Mouse (Mus musculus): ENCODE data around the gene Pafah1b2. TPM values are rescaled to one million over a fixed set of nuclear protein-coding genes. Genes with fewer than 3 reads are reported as not detected.
A peak's percentile ranks its signal among the peaks of the same experiment; 100 is the strongest.

Pafah1b2 gene
- polyA plus RNA-seq, 1 experiment from 2014 or later: 224 TPM

DNA sequence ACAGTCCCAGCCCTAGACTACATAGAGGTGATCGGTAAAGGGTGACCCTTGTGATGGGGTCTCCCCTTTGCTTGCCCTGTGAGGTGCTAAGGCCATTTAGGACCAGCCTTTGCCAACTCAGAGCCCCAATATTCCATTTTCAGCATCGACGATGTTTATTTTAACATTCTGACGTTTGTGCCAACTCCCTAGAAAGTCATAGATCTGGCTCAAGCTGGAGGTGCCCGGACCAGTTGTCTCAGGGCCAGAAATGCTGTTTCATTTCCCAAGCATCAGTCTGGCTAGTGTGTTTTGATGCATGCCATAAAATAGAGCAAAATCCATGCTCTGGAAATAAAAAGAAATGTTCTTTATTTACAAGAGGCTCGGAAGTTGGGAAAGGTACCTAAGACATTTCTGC is 5.8 kb upstream of the Pafah1b2 start:
- ATAC-seq (ENCODE audit: insufficient number of reproducible peaks, low FRiP score, low TSS enrichment, low read depth) (no peak), DNase-seq (ENCODE audit: low spot score) (no peak)
- WGBS: 93% methylated on average over 6 of the region's 6 CpGs
- Histone ChIP-seq H3K9ac (ENCODE audit: low read length) (no peak overlapping the region), H3K4me2 (ENCODE audit: low read depth, severe bottlenecking) (no peak overlapping the region), H3K9me3 (ENCODE audit: control insufficient read depth, low read length) (no peaks in the 10 kb centered on the region), H3K27me3 (ENCODE audit: control insufficient read depth, insufficient read depth, low read length) (no peaks in the 10 kb centered on the region), H3K4me1 (ENCODE audit: control insufficient read depth, insufficient read depth, low read length) (peaks cover 20% of the 10 kb centered on the region), H3K36me3 (ENCODE audit: control insufficient read depth, insufficient read depth, low read length) (peaks cover 2% of the 10 kb centered on the region), H3K27ac (replicated peaks; ENCODE audit: low read depth, low read length) (no peak overlapping the region), H3K4me3 (ENCODE audit: low read depth, low read length) (no peak overlapping the region)

DNA sequence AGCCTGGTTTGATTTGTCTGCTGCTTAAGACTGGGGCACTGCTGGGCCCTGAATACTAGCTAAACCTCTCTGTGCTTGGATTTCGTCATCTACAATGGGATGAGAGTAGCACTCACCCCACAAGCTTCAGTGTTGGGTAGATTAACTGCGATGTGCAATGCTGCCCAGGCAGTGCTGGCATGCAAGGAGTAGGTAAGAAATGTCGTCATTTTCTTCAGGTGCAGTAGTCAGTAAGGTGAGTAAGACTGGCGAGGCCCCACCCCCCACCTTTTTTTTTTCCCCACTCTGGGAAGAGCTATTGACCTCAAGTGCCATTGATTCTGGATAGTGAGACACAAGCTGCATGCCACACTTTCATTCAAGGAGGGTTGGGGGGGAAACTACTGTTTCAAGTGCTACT is 3.9 kb upstream of the Pafah1b2 start:
- Histone ChIP-seq H3K27me3 (ENCODE audit: control insufficient read depth, insufficient read depth, low read length) (no peaks in the 10 kb centered on the region), H3K36me3 (ENCODE audit: control insufficient read depth, insufficient read depth, low read length) (peaks cover 2% of the 10 kb centered on the region), H3K4me2 (ENCODE audit: low read depth, severe bottlenecking) (no peak overlapping the region), H3K9ac (ENCODE audit: low read length) (no peak overlapping the region), H3K27ac (replicated peaks; ENCODE audit: low read depth, low read length) (no peak overlapping the region), H3K4me3 (ENCODE audit: low read depth, low read length) (no peak overlapping the region), H3K9me3 (ENCODE audit: control insufficient read depth, low read length) (no peaks in the 10 kb centered on the region), H3K4me1 (ENCODE audit: control insufficient read depth, insufficient read depth, low read length) (peaks cover 26% of the 10 kb centered on the region)
- whole genome bisulfite sequencing: 66% methylated on average over 4 of the region's 4 CpGs
- ATAC-seq (ENCODE audit: insufficient number of reproducible peaks, low FRiP score, low TSS enrichment, low read depth): no peak
- no peak for DNase-seq (ENCODE audit: low spot score)

DNA sequence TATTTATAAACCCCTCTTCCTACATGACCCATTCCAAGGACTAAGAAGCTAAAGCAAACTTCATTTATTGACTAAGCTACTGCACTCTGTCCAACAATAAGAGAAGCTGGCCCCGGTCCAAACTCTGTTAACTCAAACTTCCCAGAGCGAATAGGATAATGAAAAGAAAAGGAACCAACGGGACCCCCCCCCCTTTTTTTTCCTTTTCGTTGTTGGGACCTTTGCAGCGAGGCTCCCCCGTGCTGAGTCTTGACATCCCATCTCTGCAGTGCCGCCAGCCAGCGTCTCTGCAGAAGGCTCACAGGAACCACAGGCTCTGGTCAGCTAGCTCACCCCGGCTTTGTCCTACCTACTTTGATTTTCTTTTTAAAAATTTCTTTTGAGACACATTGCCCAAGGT is 3.3 kb upstream of the Pafah1b2 start:
- Histone ChIP-seq H3K27ac (replicated peaks; ENCODE audit: low read depth, low read length) (no peak overlapping the region), H3K4me2 (ENCODE audit: low read depth, severe bottlenecking) (no peak overlapping the region), H3K9ac (ENCODE audit: low read length) (no peak overlapping the region), H3K9me3 (ENCODE audit: control insufficient read depth, low read length) (no peaks in the 10 kb centered on the region), H3K4me3 (ENCODE audit: low read depth, low read length) (no peak overlapping the region), H3K4me1 (ENCODE audit: control insufficient read depth, insufficient read depth, low read length) (peaks cover 26% of the 10 kb centered on the region), H3K36me3 (ENCODE audit: control insufficient read depth, insufficient read depth, low read length) (peaks cover 2% of the 10 kb centered on the region; the same call in 1 of the 2 replicates), H3K27me3 (ENCODE audit: control insufficient read depth, insufficient read depth, low read length) (no peaks in the 10 kb centered on the region)
- ATAC-seq (ENCODE audit: insufficient number of reproducible peaks, low FRiP score, low TSS enrichment, low read depth) (no peak), DNase-seq (ENCODE audit: low spot score) (no peak)
- WGBS: 63% methylated on average over 9 of the region's 9 CpGs

DNA sequence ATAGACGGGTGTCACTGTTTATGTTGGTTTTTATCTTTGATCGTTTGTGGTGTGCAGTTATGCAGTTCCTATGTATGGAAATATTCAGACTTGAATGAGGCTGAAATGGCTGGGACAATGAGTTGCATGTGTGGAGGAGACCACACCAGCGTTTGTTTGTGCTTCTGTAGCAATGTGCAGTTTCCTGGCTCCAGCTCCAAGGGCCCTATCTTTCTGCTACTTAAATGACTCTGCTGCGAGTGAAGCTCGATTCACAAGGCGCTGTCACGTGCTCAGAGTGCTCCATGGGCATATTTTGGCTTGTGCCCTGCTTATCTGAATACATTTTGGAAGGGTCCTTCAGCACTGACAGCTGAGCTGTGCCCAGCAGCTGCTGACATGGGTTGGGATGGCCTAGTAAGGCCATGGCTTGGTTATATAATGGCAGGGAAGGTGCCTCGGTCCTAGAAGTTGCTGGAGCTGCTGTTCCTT is 2.6 kb upstream of the Pafah1b2 start:
- Histone ChIP-seq H3K9me3 (ENCODE audit: control insufficient read depth, low read length) (no peaks in the 10 kb centered on the region), H3K27ac (replicated peaks; ENCODE audit: low read depth, low read length) (no peak overlapping the region), H3K27me3 (ENCODE audit: control insufficient read depth, insufficient read depth, low read length) (no peaks in the 10 kb centered on the region), H3K9ac (ENCODE audit: low read length) (no peak overlapping the region), H3K4me2 (ENCODE audit: low read depth, severe bottlenecking) (peak overlapping the region; percentile 12; the same call in 1 of the 2 replicates), H3K36me3 (ENCODE audit: control insufficient read depth, insufficient read depth, low read length) (peaks cover 2% of the 10 kb centered on the region; the same call in 1 of the 2 replicates), H3K4me1 (ENCODE audit: control insufficient read depth, insufficient read depth, low read length) (peaks cover 26% of the 10 kb centered on the region), H3K4me3 (ENCODE audit: low read depth, low read length) (no peak overlapping the region)
- DNase-seq (ENCODE audit: low spot score): no peak
- ATAC-seq (ENCODE audit: insufficient number of reproducible peaks, low FRiP score, low TSS enrichment, low read depth): no peak
- 42% methylated on average over 8 of the region's 8 CpGs for WGBS

DNA sequence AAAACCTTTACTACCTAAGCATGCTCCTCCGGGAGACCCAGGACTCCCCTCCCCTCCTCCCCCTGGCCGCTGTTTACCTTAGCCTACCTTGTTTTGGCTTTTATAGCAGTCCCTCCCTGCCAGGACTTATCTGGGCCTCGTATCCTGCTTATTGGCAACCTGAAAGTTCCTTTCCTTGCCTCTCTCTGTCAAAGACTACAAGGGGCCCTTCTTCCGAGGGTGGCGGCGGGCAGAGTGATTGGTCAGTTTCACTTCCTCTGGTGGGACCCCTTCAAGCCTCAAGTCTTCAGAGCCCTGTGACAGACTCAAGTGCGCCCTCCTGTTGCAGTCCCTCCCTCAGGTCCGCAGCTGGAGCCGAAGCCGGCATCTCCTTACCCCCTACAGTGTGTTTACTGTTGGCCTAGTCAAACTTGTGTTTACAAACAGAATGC is 1.8 kb upstream of the Pafah1b2 start:
- no peaks in the 10 kb centered on the region for H3K9me3 ChIP-seq (ENCODE audit: control insufficient read depth, low read length)
- H3K4me3 ChIP-seq (ENCODE audit: low read depth, low read length): peak overlapping the region; percentile 96
- no peaks in the 10 kb centered on the region for H3K27me3 ChIP-seq (ENCODE audit: control insufficient read depth, insufficient read depth, low read length)
- no peak overlapping the region for H3K9ac ChIP-seq (ENCODE audit: low read length)
- no peak overlapping the region for H3K27ac ChIP-seq (replicated peaks; ENCODE audit: low read depth, low read length)
- WGBS: 1% methylated on average over 10 of the region's 10 CpGs
- DNase-seq (ENCODE audit: low spot score): peak; percentile 71
- ATAC-seq (ENCODE audit: insufficient number of reproducible peaks, low FRiP score, low TSS enrichment, low read depth): no peak
- peaks cover 2% of the 10 kb centered on the region; the same call in 1 of the 2 replicates for H3K36me3 ChIP-seq (ENCODE audit: control insufficient read depth, insufficient read depth, low read length)
- peaks cover 26% of the 10 kb centered on the region for H3K4me1 ChIP-seq (ENCODE audit: control insufficient read depth, insufficient read depth, low read length)
- H3K4me2 ChIP-seq (ENCODE audit: low read depth, severe bottlenecking): peak overlapping the region; percentile 95

DNA sequence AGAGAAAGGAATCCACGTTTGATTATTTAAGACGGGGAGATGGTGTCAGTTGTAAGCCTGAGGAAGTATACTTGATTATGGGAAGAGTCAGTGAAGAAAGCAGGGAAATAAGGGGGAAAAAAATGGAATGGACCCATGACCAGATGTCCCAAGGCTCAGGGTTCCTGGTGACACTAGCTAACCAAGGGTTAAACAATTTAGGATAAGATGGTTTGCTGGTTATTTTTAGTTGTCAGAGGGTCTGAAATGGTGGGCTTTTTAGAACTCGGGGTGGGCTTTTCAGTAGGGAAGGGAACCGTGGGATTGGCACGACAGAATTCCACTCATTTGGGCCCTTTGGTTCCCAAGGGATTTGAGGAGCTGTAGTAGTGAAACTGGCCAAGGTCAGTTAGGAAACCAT is 1.1 kb upstream of the Pafah1b2 start:
- Histone ChIP-seq H3K4me3 (ENCODE audit: low read depth, low read length) (peak overlapping the region; percentile 96), H3K36me3 (ENCODE audit: control insufficient read depth, insufficient read depth, low read length) (no peaks in the 10 kb centered on the region), H3K27me3 (ENCODE audit: control insufficient read depth, insufficient read depth, low read length) (no peaks in the 10 kb centered on the region), H3K4me2 (ENCODE audit: low read depth, severe bottlenecking) (peak overlapping the region; percentile 95), H3K9me3 (ENCODE audit: control insufficient read depth, low read length) (no peaks in the 10 kb centered on the region), H3K27ac (replicated peaks; ENCODE audit: low read depth, low read length) (no peak overlapping the region), H3K9ac (ENCODE audit: low read length) (peak overlapping the region; percentile 93), H3K4me1 (ENCODE audit: control insufficient read depth, insufficient read depth, low read length) (peaks cover 26% of the 10 kb centered on the region)
- 3% methylated on average over 5 of the region's 5 CpGs for WGBS
- DNase-seq (ENCODE audit: low spot score) (no peak), ATAC-seq (ENCODE audit: insufficient number of reproducible peaks, low FRiP score, low TSS enrichment, low read depth) (no peak)

DNA sequence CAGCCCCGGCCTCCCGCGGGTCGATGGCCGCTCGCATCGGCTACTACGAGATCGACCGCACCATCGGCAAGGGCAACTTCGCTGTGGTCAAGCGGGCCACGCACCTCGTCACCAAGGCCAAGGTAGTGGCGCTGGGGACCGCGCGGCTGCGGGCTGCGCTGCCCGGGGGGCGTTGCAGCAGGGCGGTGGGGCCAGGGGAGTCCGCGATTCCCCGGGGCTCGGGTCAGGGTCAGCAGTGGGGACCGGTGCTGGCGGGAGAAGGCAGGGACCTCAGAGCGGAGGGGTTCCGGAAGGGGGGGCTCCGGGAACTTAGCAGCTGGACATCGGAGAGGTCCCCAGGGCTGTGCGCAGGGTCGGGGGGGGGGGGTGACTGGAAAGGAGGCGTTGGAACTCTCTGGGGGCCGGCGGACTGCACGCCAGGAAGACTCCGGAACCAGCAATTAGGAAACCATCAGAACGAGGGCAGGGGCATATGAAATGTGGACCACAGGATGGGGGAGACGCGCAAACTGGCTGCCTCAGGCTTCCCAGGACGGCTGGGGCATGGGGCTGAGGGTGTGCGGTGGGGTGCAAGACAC is 608 bp upstream of the Pafah1b2 start:
- no peaks in the 10 kb centered on the region for H3K9me3 ChIP-seq (ENCODE audit: control insufficient read depth, low read length)
- peak overlapping the region; percentile 93 for H3K9ac ChIP-seq (ENCODE audit: low read length)
- peak overlapping the region; percentile 96 for H3K4me3 ChIP-seq (ENCODE audit: low read depth, low read length)
- ATAC-seq (ENCODE audit: insufficient number of reproducible peaks, low FRiP score, low TSS enrichment, low read depth): peak; percentile 57; the same call in 1 of the 2 replicates
- DNase-seq (ENCODE audit: low spot score): peak; percentile 68
- peak overlapping the region; percentile 82 for H3K27ac ChIP-seq (replicated peaks; ENCODE audit: low read depth, low read length)
- no peaks in the 10 kb centered on the region for H3K27me3 ChIP-seq (ENCODE audit: control insufficient read depth, insufficient read depth, low read length)
- no peaks in the 10 kb centered on the region for H3K36me3 ChIP-seq (ENCODE audit: control insufficient read depth, insufficient read depth, low read length)
- H3K4me1 ChIP-seq (ENCODE audit: control insufficient read depth, insufficient read depth, low read length): peaks cover 26% of the 10 kb centered on the region
- WGBS: under 1% methylated on average over 45 of the region's 46 CpGs
- peak overlapping the region; percentile 95 for H3K4me2 ChIP-seq (ENCODE audit: low read depth, severe bottlenecking)

DNA sequence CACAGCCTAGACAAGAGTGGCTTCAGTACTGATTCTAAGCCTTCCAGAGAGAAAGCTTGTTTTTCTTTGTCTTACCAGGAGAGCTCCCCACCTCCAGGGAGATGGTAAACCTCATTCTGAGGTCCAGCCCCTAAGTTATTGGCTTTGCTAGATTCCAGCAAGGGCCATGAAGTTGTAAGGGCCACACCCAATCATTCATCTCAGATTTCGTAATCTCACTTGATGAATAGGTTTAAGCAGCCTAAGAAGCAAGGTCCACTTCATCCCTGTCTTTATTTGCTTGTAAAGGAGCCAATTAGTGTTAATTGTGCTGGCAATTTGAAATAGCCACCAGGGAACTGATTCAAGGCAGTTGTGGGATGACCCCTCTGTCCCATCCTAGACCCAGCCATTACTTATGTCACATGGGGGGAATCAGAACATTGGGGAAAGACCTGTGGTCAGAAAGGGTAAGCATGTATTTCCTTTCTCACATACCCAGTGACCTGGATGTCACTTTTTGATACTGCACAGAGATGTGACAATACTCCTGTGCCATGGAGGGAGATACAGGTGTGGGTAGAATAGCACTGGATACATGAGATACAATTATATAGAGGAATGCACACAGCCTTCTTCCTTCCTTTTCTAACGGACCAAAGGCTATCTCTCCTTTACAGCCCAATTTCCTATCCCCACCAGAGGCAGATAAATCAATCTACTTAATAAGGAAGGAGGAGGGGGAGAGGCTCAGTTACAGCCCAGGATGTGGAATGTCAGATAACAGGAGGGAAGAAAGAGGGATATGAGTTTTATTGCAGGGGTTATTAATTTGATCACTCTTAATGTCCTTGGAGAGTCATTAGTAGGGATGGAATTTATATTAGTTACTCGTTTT is 1.2 kb downstream of the Pafah1b2 start:
- no peak for ATAC-seq (ENCODE audit: insufficient number of reproducible peaks, low FRiP score, low TSS enrichment, low read depth)
- H3K9me3 ChIP-seq (ENCODE audit: control insufficient read depth, low read length): no peaks in the 10 kb centered on the region
- no peak for DNase-seq (ENCODE audit: low spot score)
- no peak overlapping the region for H3K27ac ChIP-seq (replicated peaks; ENCODE audit: low read depth, low read length)
- H3K27me3 ChIP-seq (ENCODE audit: control insufficient read depth, insufficient read depth, low read length): no peaks in the 10 kb centered on the region
- 0 out of 2 replicates have a peak overlapping the region, but pooled peaks have one; percentile 96 for H3K4me3 ChIP-seq (ENCODE audit: low read depth, low read length)
- peaks cover 26% of the 10 kb centered on the region for H3K4me1 ChIP-seq (ENCODE audit: control insufficient read depth, insufficient read depth, low read length)
- H3K36me3 ChIP-seq (ENCODE audit: control insufficient read depth, insufficient read depth, low read length): no peaks in the 10 kb centered on the region
- 20% methylated on average over 3 of the region's 3 CpGs for WGBS
- peak overlapping the region; percentile 61 for H3K4me2 ChIP-seq (ENCODE audit: low read depth, severe bottlenecking)
- H3K9ac ChIP-seq (ENCODE audit: low read length): no peak overlapping the region

Measured in limb, embryonic 11.5 days (tissue).